Mouse (Mus musculus) embryo, embryonic 9.5 days (tissue): ENCODE measurements around the gene 4930544D05Rik.

Experiments
- DNase-seq: peaks from one replicate; pipeline ENCODE4 v3.0.0-alpha.2; 2017; ENCODE audit errors: extremely low spot score

Gene 4930544D05Rik

GRCm38 (mm10) chr11:70598451-70598953, 17.1 kb upstream of the 4930544D05Rik start:
- DNase-seq, result no peak

DNA sequence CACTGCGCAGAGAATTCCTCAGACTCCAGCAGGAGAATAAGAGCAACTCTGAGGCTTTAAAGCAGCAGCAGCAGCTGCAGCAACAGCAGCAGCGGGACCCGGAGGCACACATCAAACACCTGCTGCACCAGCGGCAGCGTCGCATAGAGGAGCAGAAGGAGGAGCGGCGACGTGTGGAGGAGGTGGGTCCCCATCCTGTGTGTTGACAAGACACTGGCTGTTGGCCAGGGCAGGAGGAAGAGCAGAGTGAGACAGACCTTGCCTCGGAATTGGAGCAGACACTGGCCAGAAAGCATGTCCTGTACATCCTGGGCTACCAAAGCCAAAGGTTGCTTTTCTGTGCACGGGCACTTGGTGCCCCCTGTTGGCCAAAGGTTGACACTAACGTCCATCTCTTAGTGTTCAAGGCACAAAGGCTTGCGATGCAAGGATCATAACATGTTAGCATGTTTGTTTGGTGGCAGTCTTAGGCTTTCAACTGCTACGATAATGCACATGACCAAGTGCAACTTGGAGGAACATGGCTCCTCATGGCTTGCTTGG, 10.6 kb upstream of the 4930544D05Rik start:
- peak; percentile 66 for DNase-seq

DNA sequence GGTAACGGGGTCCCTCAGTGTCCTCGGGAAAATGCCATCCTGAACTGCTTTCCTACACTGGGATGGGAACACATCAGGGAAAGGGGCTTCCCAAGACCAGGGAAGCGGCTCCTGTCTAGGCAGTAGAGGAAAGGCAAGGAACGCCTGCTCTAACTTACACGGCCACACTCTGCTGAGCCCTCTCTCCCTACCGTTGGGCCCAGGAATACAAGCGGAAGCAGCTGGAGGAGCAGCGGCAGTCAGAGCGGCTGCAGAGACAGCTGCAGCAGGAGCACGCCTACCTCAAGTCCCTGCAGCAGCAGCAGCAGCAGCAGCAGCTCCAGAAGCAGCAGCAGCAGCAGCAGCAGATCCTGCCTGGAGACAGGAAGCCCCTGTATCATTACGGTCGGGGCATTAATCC, 8.9 kb upstream of the 4930544D05Rik start:
- DNase-seq, result no peak

- DNase-seq, result no peak
Measured at GRCm38 (mm10) chr11:70607611-70608010, 8.0 kb upstream of the 4930544D05Rik start.

DNA sequence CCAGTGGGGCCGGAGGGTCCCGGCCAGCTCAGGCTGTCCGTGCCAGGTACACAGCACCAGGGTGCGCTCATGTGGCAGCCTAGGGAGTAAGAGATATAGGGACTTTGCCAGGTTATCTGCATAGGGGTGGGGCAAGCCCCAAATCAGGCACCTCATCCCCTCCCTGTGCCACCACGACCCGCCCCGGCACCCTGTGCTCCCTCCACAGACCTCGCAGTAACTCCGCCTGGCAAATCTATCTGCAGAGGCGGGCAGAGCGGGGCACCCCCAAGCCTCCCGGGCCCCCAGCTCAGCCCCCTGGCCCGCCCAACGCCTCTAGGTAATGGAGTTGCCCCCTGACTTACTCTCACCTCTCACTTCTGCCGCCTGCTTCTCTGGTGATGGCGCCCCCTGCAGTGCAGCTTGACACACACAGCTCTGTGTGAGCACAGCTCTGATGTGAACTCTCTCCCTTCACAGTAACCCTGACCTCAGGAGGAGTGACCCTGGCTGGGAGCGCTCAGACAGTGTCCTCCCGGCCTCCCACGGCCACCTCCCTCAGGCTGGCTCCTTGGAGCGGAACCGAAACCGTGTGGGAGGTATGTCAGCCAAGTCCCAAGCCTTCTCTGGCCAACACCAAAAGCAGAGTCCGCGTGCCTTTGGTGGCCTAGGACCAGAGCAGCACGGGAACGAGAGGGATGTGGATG, 7.1 kb upstream of the 4930544D05Rik start:
- no peak for DNase-seq

- DNase-seq, result no peak
Measured at GRCm38 (mm10) chr11:70610752-70611151, 4.9 kb upstream of the 4930544D05Rik start.

GRCm38 (mm10) chr11:70612505-70612904, 3.1 kb upstream of the 4930544D05Rik start:
- DNase-seq, result no peak

DNA sequence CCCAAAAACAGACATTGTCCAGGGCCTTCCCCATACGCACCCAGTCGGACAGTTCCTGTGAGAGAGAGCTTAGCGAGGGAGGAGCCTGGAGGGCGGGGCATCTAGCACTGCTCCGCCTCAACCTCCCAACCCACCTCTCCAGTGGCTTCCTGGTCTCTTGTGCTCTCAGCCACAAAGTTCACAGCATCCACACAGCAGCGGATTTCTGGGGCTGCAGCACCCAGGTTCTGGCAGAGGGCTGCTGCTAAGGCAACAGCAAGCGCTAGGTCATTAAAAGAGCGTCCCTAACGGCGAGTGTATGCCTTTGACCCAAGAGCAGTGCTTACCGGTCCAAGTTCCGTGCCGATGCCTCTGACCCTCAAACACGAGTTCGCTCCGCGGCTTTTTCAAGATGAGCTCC, 574 bp upstream of the 4930544D05Rik start:
- peak; percentile 67 for DNase-seq

DNA sequence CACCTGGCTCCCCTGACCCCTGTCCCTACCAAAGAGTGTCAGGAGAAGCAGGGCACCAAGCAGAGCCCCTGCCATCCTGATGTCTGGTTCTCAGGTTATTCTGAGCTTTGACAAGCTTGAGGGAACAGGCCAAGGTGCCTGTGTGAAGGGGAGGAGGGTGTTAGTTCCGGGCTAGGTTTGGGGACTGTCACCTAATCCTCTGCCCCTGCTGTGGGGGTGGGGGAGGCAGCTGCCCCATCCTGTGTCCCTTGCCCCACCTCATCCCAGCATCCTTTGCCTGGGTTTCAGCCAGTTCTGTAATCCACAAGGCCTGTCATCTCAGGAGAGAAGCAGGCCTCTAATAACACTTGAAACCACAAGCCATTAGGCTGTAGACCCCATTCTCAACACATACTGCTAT, 3.5 kb downstream of the 4930544D05Rik start, which contains the start of gene Chrne:
Chrne (minus strand) TSS at position 116 of the 400 bp plus-strand sequence.
- DNase-seq, result no peak

DNA sequence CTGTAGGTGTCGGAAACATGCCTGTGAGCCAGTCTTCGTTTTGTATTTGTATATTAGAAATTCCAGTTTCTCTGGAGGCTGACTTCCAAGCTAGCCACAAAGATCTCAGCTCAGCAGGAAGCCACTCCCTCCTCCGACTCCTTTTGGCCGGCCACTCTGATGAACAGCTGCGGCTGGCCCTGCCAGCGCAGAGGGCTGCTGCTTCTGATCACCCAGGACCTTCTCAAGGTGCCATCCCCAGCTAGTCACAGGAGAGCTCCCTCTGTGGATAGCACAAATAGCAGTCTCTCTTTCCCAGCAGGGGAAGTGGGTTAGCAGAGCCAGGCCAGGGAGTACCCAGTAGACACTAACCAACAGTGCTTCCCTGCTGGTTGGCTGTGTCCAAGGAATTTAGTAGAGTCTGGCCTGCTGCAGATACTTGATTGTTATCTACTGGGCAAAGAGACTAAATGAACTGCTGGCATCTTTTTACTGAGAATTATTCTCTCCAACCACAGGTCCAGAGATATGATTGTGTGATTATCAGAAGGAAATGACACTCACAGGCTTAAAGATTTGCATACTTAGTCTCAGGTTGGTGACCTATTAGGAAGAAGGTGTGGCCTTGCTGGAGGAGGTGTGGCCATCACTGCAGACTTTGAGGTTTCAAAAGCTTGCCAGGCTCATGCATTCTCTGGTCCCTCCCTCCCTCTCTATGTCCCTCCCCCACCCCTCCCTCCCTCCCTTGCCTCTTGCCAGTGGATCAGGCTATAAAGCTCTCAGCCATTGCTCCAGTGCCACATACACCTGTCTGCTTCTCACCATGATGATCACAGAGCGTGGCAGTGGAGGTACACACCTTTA, 6.5 kb downstream of the 4930544D05Rik start:
- DNase-seq, result no peak

GRCm38 (mm10) chr11:70623053-70623742, 7.5 kb downstream of the 4930544D05Rik start:
- no peak for DNase-seq

DNA sequence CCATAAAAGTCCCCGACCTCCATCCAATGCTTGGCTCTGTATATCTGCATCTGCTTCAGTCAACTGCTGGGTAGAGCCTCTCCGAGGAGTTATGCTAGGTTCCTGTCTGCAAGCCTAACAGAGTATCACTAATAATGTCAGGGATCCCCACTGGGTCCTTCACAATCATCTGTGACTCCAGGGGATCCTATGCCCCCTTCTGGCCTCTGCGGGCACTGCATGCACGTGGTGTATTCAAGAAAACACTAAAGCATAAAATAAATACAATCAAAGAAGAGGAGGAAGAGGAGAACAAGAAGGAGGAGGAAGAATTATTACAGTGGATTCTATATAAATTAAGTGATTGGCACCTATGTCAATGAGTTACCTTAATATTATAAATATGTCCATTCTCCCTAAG, 9.8 kb downstream of the 4930544D05Rik start:
- peak; percentile 57 for DNase-seq

DNA sequence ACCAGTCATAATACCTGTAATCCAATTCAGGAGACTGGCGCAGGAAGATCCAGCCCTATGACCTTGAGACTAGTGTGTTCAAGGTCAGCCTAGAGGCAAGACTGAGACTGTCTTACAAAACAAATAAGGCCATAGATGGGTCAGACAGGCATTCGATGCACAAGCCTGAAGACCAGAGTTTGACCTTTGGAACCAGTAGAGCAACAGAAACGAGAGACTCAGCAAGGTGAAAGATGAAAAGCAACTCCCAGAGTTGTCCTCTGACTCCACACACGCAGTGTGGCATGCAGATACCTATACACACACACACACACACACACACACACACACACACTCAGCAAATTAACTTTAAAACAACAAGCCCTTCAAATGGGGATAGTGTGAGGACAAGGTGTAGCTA, 11.2 kb downstream of the 4930544D05Rik start:
- no peak for DNase-seq

DNA sequence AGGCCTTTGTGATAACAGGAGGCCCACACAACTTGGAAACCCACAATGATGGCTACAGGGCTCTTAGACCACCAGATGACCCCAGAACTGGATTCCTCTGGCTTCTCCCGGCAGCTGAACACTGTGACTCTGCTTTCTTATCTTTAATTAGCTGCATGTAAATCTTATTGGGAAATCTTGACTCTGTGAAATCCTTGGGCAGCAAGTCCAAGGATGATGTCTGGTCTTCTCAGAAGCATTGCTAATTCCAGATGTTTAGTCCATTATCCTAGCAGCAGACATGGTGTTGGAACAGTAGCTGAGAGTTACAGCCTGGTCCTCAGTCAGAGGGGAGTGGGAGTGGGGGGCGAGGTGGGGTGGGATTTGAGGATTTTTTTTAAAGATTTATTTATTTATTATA, 12.8 kb downstream of the 4930544D05Rik start:
- DNase-seq, result no peak

DNA sequence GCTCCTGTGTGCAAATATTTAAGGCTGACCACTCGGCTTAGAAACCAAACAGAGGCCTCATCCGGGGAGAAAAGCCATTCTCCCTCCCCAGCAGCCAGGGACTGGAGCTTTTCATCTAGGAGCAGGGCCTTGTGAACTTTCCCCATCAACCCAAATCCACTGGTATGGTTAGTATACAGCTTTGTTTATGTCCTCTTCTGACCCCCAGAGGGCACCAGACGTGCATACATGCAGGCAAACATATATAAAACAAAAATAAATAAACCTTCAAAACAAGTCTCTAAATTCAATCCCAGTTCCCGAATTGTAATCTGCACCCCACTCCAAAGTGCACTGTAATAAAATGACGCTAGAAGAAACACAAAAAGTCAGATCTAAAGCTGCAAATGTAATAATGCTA, 13.9 kb downstream of the 4930544D05Rik start:
- DNase-seq, result no peak

- no peak for DNase-seq
Measured at GRCm38 (mm10) chr11:70630129-70630528, 14.5 kb downstream of the 4930544D05Rik start.

DNA sequence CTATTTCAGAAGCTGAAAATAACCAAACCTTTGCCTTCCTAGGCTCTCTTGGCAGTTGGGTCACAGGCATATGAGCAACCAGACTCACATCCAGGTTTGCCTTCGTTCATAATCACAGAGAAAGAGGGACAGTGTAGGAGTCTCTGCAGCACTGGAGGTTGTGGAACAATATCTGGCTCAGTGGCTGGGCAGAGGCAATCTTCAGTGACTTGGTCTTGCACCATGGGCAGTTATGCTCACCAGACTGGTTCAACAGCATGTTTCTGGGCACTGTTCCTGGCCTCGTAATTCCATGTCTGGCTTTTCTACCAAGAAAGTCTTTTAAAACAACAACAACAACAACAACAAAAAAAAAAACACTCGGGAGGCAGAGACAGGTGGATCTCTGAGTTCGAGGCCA, 20.0 kb downstream of the 4930544D05Rik start:
- no peak for DNase-seq

DNA sequence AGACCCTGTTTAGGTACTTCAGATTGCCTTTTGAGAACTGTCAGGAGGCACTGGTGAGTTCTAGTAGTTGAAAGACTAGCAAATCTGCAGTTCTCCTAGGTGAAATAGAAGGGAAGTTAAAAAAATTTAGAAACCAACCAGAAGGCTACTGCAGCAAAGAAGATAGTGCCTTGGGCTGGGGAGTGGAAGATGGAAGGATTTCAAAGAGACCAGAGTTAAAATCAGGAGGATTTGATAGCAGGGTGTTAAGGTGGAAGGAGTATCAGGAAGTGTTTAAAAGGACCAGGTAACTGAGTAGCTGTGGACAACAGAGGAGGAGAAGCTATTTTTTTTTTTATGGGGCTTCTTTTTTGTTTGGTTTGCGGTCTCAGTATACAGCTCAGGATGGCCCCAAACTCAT, 22.1 kb downstream of the 4930544D05Rik start:
- DNase-seq, result no peak

DNA sequence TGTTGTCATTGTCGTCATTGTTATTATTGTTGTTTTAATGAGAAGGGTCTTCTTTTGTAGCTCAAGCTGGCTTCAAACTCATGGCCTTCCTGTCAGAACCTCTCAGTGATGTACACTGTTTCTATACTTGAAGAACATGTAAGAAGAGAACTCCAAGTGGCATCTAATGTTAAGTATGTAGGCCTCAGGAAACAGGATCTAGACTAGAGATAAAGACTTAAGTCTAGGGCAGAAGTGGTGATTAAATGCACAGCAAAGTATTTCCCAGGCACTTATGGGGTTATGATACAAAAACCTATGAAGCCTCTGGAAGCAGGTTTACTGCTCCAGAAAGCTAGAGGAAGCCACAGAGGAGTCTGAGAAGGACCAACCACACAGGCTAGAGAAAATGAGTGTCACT, 22.6 kb downstream of the 4930544D05Rik start:
- no peak for DNase-seq

DNA sequence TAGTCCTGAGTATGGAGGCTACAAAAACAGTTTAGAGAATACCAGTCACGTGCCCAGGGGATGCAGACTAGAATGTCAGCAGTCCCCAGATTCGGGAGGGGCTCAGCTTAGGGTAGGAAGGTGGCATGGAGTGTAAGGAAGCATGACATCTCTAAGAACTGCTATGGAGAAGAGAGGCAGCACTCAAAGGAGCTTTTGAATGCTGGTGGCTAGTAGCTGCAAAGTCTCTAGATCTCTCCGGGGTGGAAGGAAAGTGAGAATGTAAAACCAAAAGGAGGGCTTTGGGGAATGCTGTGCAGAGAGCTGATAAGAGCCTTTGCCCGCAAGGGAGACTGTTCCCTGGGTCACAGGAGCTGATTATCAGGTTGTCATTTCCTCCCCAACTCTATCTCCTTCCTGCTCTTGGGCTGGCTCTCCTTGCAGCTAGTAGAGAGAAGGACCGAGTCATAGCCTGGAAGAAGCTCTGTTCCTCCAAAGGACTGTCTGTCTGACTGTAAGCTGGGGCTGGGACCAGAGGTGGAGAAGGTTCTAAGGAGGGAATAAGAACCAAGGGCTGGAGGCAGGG, 23.1 kb downstream of the 4930544D05Rik start, which contains the start of gene Gp1ba:
Gp1ba (plus strand) TSS at position 409 of the 565 bp plus-strand sequence.
- DNase-seq, result no peak

- DNase-seq, result no peak
Measured at GRCm38 (mm10) chr11:70639976-70640375, 24.3 kb downstream of the 4930544D05Rik start.

DNA sequence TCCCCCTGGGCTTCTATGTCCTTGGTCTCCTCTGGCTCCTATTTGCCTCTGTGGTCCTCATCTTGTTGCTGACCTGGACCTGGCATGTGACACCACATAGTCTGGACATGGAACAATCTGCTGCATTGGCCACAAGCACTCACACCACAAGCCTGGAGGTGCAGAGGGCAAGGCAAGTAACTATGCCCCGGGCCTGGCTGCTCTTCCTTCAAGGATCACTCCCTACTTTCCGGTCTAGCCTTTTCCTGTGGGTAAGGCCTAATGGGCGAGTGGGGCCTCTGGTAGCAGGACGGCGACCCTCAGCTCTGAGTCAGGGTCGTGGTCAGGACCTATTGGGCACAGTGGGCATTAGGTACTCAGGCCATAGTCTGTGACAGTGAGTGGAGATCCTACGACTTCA, 25.6 kb downstream of the 4930544D05Rik start:
- DNase-seq, result no peak
